Mouse (Mus musculus) limb, embryonic 13.5 days (tissue): ENCODE data around the gene Mecom. TPM values are rescaled to one million over a fixed set of nuclear protein-coding genes. Genes with fewer than 3 reads are reported as not detected.

Experiments
- ATAC-seq: fragments of 200-750 bp; cut with Nextera tagmentation; 2 replicates; pipeline ENCODE4 v1.8.0; 2017; ENCODE audit warnings: low read depth, moderate number of reproducible peaks, moderate TSS enrichment; ENCODE audit not compliant: low FRiP score
- H3K27ac ChIP-seq: fragments of 300-500 bp; sonication (generic); 2 replicates; pipeline ENCODE4 v1.5.1; 2015; ENCODE audit warnings: inconsistent platforms, mild to moderate bottlenecking, moderate library complexity
- H3K27me3 ChIP-seq: fragments of 300-500 bp; sonication (generic); 2 replicates; pipeline ENCODE4 v1.6.1; 2015; ENCODE audit warnings: mild to moderate bottlenecking, inconsistent platforms
- H3K36me3 ChIP-seq: fragments of 300-500 bp; sonication (generic); 2 replicates; pipeline ENCODE4 v1.6.1; 2015; ENCODE audit warnings: inconsistent platforms, mild to moderate bottlenecking, moderate library complexity
- H3K4me1 ChIP-seq: fragments of 300-500 bp; sonication (generic); 2 replicates; pipeline ENCODE4 v1.6.1; 2015; ENCODE audit warnings: inconsistent platforms
- H3K4me2 ChIP-seq: fragments of 300-500 bp; sonication (generic); replicated peaks from 2 replicates; pipeline ENCODE4 v1.6.1; 2015; ENCODE audit warnings: inconsistent platforms, mild to moderate bottlenecking, moderate library complexity
- H3K4me3 ChIP-seq: fragments of 300-500 bp; sonication (generic); 2 replicates; pipeline ENCODE4 v1.5.1; 2015; ENCODE audit warnings: moderate library complexity, mild to moderate bottlenecking, inconsistent platforms
- H3K9ac ChIP-seq: fragments of 300-500 bp; sonication (generic); 2 replicates; pipeline ENCODE4 v1.6.1; 2015; ENCODE audit warnings: mild to moderate bottlenecking, inconsistent platforms
- H3K9me3 ChIP-seq: fragments of 300-500 bp; sonication (generic); 2 replicates; pipeline ENCODE4 v1.6.1; 2016; ENCODE audit warnings: inconsistent platforms
- WGBS: fragments of 180-500 bp; shearing (Covaris S2); methylation state at CpG from one replicate; pipeline ENCODE4 v1.1.7; 2015; 5-methylcytosine and 5-hydroxymethylcytosine counted together
- polyA plus RNA-seq: library from polyadenylated mRNA; unstranded; fragments of >200 nt; fragmentation: Nextera tagmentation; extraction: Ambion mirVana; gene quantifications from 2 replicates; pipeline ENCODE4 v1.2.1, GENCODE M21; 2015

Mecom gene
- polyA plus RNA-seq, 1 experiment from 2014 or later: 90.7 TPM

DNA sequence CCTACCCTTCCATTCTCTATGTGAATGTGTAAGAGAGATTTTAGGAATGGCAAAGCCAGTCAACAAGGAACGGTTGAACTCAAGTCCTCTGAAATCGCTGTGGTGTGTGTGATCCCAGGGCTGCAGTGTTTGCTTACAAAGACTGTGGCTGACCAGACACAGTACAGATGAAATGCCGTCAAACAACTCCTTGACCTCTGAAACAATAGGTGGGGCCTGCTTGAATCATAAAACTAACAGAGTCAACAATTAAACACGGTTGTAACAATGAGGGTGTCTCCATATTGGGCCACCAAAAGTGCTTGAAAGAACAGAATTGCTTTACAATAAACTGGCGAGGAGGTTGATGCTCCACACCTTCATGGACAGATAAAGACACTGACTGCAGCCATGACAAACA, 497.0 kb downstream of the Mecom start:
- H3K9me3 ChIP-seq: no peaks in the 10 kb centered on the region
- H3K27me3 ChIP-seq: no peaks in the 10 kb centered on the region
- no peak overlapping the region for H3K27ac ChIP-seq
- no peak for ATAC-seq
- no peak overlapping the region for H3K9ac ChIP-seq
- H3K4me1 ChIP-seq: no peaks in the 10 kb centered on the region
- no peak overlapping the region for H3K4me2 ChIP-seq
- 69% methylated on average over 5 of the region's 5 CpGs for WGBS
- H3K4me3 ChIP-seq: no peak overlapping the region
- H3K36me3 ChIP-seq: no peaks in the 10 kb centered on the region

DNA sequence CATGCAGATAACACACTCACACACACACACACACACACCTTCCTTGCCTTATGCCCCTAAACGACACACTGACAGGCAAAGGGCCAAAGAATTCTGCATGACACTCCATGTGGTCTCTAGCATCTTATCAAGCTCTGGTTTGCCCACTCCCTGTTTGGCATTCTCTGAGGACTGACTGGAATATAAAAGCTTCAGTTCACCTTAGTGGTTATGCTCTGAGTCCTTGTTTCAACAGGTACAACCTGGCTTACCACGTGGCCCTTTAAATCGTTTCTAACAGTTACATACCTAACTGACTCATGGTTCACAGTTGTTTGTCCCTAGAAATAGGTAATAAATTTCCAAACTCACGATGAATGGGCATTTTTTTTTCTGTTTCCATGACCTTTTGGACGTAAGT, 499.0 kb downstream of the Mecom start:
- Histone ChIP-seq H3K4me3 (no peak overlapping the region), H3K27ac (no peak overlapping the region), H3K9ac (no peak overlapping the region), H3K4me2 (no peak overlapping the region), H3K27me3 (no peaks in the 10 kb centered on the region), H3K9me3 (no peaks in the 10 kb centered on the region), H3K36me3 (no peaks in the 10 kb centered on the region), H3K4me1 (no peaks in the 10 kb centered on the region)
- ATAC-seq: no peak
- 73% methylated on average over 5 of the region's 5 CpGs for WGBS

DNA sequence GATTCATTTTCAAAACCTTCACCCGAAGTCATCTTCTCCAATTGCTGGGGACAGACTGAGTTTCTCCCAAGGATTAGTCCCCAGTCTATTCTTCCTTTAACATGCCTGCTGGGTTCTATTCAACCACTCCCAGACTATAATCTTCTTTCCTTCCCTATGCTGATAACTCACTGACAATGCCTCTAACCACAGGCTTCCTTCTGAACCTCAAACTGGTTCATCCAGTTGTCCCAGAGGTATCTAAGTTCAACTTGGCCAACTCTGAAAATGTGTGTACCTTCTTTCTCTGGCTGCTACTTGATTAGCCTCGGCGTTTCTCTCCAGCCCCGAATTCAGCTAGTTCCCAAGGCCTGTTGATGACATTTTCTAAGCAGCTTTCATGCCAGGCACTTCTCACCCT, 499.7 kb downstream of the Mecom start:
- 77% methylated on average over 4 of the region's 4 CpGs for WGBS

DNA sequence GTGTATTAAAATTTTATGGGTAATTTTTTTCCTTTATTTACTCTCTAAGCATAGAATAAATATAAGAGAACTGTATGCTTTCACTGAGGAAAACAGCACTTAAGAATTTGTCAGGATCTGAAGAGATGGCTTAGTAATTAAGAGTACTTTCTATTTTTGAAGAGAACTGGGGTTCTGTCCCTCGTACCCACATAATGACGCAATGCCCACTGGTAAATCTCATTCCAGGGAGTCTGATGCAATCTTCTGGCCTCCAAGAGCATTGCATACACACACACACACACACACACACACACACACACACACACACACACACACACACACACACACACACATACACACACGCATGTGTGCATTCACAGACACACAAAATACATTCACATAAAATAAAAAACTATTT, 504.3 kb downstream of the Mecom start:
- ATAC-seq: no peak
- no peak overlapping the region for H3K27ac ChIP-seq
- no peak overlapping the region for H3K4me3 ChIP-seq
- H3K9me3 ChIP-seq: no peaks in the 10 kb centered on the region
- no peaks in the 10 kb centered on the region for H3K4me1 ChIP-seq
- no peaks in the 10 kb centered on the region for H3K36me3 ChIP-seq
- H3K27me3 ChIP-seq: no peaks in the 10 kb centered on the region
- WGBS: 91% methylated on average over 3 of the region's 3 CpGs
- H3K4me2 ChIP-seq: no peak overlapping the region
- H3K9ac ChIP-seq: no peak overlapping the region

More for the DNA sequence above, 499.7 kb downstream of the Mecom start:
- no peaks in the 10 kb centered on the region for H3K9me3 ChIP-seq
- H3K4me3 ChIP-seq: no peak overlapping the region
- H3K27me3 ChIP-seq: no peaks in the 10 kb centered on the region
- no peak overlapping the region for H3K9ac ChIP-seq
- H3K4me2 ChIP-seq: no peak overlapping the region
- H3K27ac ChIP-seq: no peak overlapping the region
- no peak for ATAC-seq
- H3K4me1 ChIP-seq: no peaks in the 10 kb centered on the region
- no peaks in the 10 kb centered on the region for H3K36me3 ChIP-seq

DNA sequence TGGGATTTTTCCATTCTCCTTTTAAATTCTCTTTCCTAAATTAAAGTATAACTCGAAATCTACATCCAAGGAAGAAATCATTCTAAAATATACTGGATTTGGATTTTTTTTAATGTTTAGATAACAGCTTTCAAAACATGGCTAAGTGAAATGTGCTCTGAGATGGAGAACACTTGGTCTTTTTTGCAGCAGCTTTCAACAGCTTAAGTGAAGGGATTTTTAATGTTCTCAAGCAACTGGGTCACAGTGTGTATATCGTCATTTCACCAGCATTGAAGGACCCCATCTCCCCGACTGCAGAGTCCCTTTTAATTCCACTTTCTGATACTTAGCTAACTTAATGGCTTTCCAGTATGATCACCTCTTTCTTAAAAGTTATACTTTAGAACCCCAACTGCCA, 509.3 kb downstream of the Mecom start:
- H3K27ac ChIP-seq: no peak overlapping the region
- no peaks in the 10 kb centered on the region for H3K36me3 ChIP-seq
- H3K9ac ChIP-seq: no peak overlapping the region
- no peaks in the 10 kb centered on the region for H3K9me3 ChIP-seq
- 67% methylated on average over 3 of the region's 3 CpGs for WGBS
- no peak overlapping the region for H3K4me3 ChIP-seq
- H3K27me3 ChIP-seq: no peaks in the 10 kb centered on the region
- no peaks in the 10 kb centered on the region for H3K4me1 ChIP-seq
- no peak for ATAC-seq
- H3K4me2 ChIP-seq: no peak overlapping the region

DNA sequence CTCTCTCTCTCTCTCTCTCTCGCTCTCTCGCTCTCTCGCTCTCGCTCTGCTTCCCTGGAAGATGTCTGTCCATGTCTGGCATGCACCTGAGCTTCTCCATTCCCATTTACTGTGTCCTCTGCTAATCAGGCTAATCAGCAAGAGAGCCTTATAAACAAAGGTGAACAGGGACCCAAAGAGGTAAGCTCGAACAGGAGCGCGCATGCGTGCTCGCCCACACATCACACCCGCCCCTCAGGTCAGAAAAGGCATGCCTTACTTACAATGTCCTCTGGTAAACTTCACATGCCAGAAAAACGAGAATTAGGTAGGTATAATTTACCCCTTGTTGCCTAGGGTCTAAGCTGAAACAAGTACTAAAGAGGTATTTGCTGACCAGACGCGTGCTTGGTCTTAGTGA, 527.8 kb downstream of the Mecom start:
- Histone ChIP-seq H3K9me3 (no peaks in the 10 kb centered on the region), H3K27ac (no peak overlapping the region), H3K4me2 (no peak overlapping the region), H3K36me3 (no peaks in the 10 kb centered on the region), H3K4me3 (no peak overlapping the region), H3K4me1 (peaks cover 48% of the 10 kb centered on the region), H3K9ac (no peak overlapping the region), H3K27me3 (no peaks in the 10 kb centered on the region)
- ATAC-seq: no peak
- WGBS: 84% methylated on average over 13 of the region's 13 CpGs

DNA sequence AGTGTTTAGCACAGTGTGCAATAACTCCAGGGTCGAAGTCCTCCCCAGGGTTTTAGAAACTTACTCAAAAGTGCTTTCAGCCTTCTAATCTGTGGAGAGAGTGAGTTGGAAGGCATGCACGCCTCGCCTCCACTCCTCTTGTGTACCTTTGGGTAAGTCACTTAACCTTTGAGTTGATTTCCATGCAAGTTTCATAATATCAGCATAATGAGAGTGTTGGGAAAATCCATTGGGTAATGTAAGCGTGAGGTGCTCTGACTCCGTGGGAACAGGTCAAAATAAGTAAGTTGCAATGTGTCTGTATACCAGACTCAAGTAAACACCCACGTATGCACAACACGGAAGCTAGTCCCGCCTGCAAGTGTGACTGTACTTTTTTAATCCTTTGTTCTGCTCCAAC, 528.4 kb downstream of the Mecom start:
- no peak overlapping the region for H3K4me2 ChIP-seq
- 73% methylated on average over 8 of the region's 8 CpGs for WGBS
- no peak overlapping the region for H3K27ac ChIP-seq

DNA sequence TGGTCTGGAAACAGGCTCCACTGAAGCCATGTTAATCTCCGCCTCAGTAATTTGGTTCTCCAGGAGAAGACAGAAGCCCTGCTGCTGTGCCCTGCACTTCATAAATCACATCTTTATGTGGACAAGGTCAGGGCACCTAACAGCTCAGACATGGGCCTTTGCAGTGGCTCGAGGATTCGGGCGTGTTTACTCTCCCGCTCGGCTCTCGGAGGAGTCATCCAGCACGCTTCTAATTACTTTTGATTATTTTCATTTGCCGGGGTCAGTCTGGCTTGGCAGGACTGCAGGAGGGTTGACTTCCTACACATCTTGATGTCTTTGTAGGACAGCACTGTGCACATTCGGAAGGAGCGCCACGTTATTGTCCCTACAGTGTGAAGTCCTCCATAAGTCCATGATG, 529.6 kb downstream of the Mecom start:
- 13% methylated on average over 12 of the region's 12 CpGs for WGBS
- no peak overlapping the region for H3K4me3 ChIP-seq
- ATAC-seq: no peak
- H3K27ac ChIP-seq: peak overlapping the region; percentile 69
- H3K4me1 ChIP-seq: peaks cover 56% of the 10 kb centered on the region
- H3K36me3 ChIP-seq: no peaks in the 10 kb centered on the region
- peak overlapping the region; percentile 43; the same call in 1 of the 2 replicates for H3K9ac ChIP-seq
- H3K9me3 ChIP-seq: no peaks in the 10 kb centered on the region
- H3K27me3 ChIP-seq: no peaks in the 10 kb centered on the region
- peak overlapping the region; percentile 51 for H3K4me2 ChIP-seq

More for the DNA sequence above, 528.4 kb downstream of the Mecom start:
- Histone ChIP-seq H3K4me1 (peaks cover 53% of the 10 kb centered on the region), H3K36me3 (no peaks in the 10 kb centered on the region), H3K9ac (no peak overlapping the region), H3K4me3 (no peak overlapping the region), H3K9me3 (no peaks in the 10 kb centered on the region), H3K27me3 (no peaks in the 10 kb centered on the region)
- ATAC-seq: no peak

DNA sequence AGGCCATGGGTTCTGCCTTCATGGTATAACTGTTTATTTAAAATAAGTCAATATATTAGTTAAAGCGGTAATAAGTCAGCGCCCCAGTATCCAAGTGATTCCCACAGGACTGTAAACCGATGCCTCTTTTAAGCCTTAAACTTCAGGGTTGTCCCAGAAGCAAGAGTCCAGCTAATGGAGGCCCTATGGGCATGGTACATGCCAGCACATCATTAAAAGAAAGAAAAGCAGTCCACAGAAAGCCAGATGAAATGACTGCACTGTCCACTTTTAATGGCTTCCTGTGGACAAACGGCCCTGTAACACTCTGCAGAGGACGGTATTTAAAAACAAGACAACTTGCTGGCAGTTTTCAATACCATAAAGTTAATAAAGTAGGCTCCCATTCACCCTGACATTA, 531.0 kb downstream of the Mecom start:
- Histone ChIP-seq H3K9ac (no peak overlapping the region), H3K9me3 (no peaks in the 10 kb centered on the region), H3K4me2 (peak overlapping the region; percentile 34), H3K27ac (peak overlapping the region; percentile 79), H3K36me3 (no peaks in the 10 kb centered on the region), H3K4me1 (peaks cover 56% of the 10 kb centered on the region), H3K27me3 (no peaks in the 10 kb centered on the region), H3K4me3 (no peak overlapping the region)
- ATAC-seq: no peak
- 18% methylated on average over 5 of the region's 5 CpGs for WGBS

DNA sequence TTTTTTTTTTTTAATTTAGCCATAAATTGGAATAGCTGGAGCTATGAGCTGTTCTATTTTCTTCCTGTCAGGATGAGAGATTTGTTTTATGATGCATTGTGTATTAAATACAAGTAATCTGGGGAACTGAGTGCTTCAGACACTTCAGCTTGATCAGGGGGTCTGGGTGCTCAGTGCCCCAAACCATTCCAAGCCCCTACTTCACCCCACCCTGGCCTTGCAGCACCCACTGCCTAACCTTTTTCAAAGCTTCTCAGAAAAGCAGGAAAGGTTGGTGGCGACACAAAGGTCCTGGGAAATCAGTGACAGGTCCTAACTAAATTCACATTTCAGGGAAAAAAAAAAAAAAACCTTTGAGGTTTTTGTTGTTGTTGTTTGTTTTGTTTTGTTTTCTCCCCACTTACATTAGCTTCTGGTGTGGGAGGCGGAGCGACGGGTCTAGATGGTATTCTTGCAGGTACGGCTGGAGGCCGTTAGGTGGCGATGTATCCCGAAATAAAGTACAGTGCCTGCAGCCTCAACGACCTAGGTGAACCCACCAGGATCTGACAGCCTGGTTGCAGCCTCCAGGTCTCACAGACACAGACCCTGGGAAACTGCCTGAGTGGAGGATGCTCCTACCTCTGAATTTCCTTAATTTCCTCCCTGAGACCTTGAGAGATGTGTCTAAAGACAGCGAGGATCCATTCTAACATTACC, 532.7 kb downstream of the Mecom start:
- Histone ChIP-seq H3K36me3 (no peaks in the 10 kb centered on the region), H3K4me3 (no peak overlapping the region), H3K4me1 (peaks cover 55% of the 10 kb centered on the region), H3K9me3 (no peaks in the 10 kb centered on the region), H3K27ac (peak overlapping the region; percentile 65; the same call in 1 of the 2 replicates), H3K27me3 (no peaks in the 10 kb centered on the region), H3K4me2 (peak overlapping the region; percentile 34), H3K9ac (no peak overlapping the region)
- 8% methylated on average over 10 of the region's 10 CpGs for WGBS
- ATAC-seq: peak; percentile 62; the same call in 1 of the 2 replicates

DNA sequence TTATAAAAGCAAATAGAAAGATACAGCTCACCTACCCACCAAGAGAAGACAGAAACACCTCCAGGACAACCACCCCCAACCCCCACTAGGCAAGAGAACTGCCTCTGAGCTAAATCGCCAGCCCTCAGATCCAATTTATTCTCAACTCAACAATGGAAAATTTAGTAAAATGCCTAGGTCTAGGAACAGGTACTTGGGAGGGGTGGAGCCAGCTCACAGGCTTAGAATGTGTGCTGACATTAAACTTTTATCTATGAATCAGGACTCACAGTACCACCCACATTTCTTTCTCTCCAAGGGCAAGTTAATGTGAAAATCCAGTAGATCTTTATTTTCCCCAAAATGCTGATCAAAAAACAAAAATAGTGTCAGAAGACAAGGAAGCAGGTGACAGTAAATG, 533.5 kb downstream of the Mecom start:
- Histone ChIP-seq H3K36me3 (no peaks in the 10 kb centered on the region), H3K9me3 (no peaks in the 10 kb centered on the region), H3K9ac (no peak overlapping the region), H3K27ac (peak overlapping the region; percentile 48), H3K4me1 (peaks cover 47% of the 10 kb centered on the region), H3K4me3 (no peak overlapping the region), H3K4me2 (0 out of 2 replicates have a peak overlapping the region, but pooled peaks have one; percentile 27), H3K27me3 (no peaks in the 10 kb centered on the region)
- no peak for ATAC-seq
- 31% methylated on average over 1 of the region's 1 CpGs for WGBS

DNA sequence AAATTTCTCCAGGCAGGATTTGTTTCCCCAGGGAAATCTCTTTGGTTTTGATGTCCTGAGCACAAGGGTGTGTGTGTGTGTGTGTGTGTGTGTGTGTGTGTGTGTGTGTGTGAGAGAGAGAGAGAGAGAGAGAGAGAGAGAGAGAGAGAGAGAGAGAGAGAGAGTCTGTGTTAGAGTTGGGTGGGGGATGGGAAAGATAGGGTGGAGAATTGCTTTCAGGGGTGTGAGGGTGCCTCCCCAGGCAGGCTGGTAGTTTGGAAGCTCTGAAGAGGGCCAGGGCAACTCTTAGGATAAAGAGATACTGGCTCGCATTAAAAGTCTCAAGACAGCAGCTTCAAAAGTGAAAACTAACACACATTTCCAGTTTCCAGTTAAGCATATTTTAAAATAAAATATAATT, 534.4 kb downstream of the Mecom start:
- peak overlapping the region; percentile 85 for H3K4me2 ChIP-seq
- peak overlapping the region; percentile 100 for H3K27ac ChIP-seq
- H3K9me3 ChIP-seq: no peaks in the 10 kb centered on the region
- H3K27me3 ChIP-seq: no peaks in the 10 kb centered on the region
- no peak for ATAC-seq
- H3K36me3 ChIP-seq: no peaks in the 10 kb centered on the region
- peak overlapping the region; percentile 75 for H3K4me3 ChIP-seq
- H3K4me1 ChIP-seq: peaks cover 40% of the 10 kb centered on the region
- H3K9ac ChIP-seq: peak overlapping the region; percentile 99
- WGBS: 7% methylated on average over 1 of the region's 1 CpGs
